Mouse (Mus musculus): ENCODE results near the gene Susd6.

Gene Susd6

DNA sequence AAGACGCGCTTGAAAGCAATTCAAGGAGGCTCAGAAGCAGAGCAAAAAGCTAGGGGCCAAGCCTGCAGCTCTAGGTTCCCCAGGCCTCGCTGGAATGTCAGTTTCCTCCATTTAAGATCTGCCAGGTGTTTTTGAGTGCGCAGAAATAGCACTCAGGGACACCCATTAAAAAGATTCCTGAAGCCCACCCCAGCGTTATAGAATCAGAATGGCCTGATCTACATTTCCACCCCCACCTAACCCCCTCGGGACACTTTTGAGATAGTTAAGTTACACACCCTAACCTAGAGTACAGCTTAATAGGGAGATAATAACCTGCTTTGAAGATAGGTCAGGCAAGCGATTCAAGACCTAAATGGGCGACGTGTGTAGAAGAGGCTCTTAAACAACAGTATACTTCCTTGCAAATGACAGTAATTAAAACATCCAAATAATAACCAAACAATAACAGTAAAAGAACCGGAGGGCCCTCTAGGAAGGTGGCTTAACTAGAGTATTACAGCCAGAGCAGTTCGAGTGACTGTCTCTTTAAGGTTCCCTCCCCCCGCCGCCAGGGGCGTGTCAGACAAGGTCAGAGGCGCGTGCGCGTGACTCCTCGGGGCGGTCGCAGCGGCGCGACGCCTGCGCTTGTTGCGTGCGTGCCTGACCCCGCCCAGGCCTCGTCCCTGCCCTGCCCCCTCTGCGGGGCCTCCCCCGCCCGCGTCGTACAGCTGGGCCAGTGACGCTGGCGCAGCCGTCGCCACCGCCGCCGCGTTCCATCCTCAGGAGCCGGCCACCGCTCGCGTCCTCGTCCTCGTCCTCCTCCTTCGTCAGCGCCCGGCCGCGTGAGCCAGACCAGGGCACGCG is at the start of gene Susd6:
Gene Susd6, plus strand, starts transcription at position 662 of the 846 bp plus-strand sequence.
- peak; percentile 87 for ATAC-seq (ENCODE audit: insufficient number of reproducible peaks, low FRiP score, low TSS enrichment)

GRCm38 (mm10) chr12:80744614-80745013 is 45.7 kb upstream of the Susd6 start:
- no peak for ATAC-seq (ENCODE audit: insufficient number of reproducible peaks, low FRiP score, low TSS enrichment)

- no peak for ATAC-seq (ENCODE audit: insufficient number of reproducible peaks, low FRiP score, low TSS enrichment)
These were observed 44.1 kb upstream of the Susd6 start for GRCm38 (mm10) chr12:80746031-80746813.

- ATAC-seq (ENCODE audit: insufficient number of reproducible peaks, low FRiP score, low TSS enrichment), result no peak
These were observed 38.8 kb upstream of the Susd6 start for GRCm38 (mm10) chr12:80751556-80751955.

DNA sequence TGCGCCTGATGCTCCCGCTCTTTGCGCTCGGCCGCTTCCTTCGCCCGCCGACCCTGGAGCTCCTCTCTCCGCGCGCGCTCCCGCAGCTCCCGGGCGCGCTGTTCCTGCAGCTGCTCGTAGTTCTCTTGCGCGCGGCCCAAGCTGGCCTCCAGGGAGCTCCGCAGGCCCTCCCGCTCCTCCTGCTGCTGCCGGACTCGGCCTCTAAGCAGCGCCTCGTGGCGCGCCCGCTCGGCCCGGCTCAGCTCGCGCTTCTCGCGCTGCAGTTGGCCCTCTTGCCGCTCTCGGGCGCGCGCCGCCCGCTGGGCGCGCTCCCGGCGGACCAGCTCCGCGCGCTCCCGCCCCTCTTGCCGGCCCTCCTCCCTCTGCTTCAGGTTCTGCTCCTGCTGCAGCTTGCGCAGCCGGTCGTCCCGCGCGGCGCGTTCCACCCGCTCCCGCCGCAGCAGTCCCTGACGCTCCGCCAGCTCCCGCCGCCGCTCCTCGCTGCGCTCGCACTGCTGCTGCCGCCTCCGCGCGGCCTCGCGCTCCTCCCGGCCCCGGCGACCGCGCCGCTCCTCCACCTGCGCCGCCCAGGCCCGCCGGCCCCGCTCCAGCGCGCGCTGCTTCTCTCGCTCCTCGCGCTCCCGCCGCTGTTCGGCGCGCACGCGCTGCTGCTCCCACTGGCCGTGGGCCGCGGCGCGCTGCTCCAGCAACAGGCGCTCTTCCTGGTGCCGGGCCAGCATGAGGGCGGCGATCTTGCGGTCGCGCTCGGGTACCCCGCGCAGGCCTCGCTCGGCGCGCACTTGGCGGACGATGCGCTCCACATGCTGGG is 32.4 kb upstream of the Susd6 start:
- 0 out of 2 replicates have a peak, but pooled peaks have one; percentile 13 for ATAC-seq (ENCODE audit: insufficient number of reproducible peaks, low FRiP score, low TSS enrichment)

- no peak for ATAC-seq (ENCODE audit: insufficient number of reproducible peaks, low FRiP score, low TSS enrichment)
These were observed 31.5 kb upstream of the Susd6 start for GRCm38 (mm10) chr12:80758559-80759386.

GRCm38 (mm10) chr12:80759387-80759712 is 31.0 kb upstream of the Susd6 start:
- no peak for ATAC-seq (ENCODE audit: insufficient number of reproducible peaks, low FRiP score, low TSS enrichment)

DNA sequence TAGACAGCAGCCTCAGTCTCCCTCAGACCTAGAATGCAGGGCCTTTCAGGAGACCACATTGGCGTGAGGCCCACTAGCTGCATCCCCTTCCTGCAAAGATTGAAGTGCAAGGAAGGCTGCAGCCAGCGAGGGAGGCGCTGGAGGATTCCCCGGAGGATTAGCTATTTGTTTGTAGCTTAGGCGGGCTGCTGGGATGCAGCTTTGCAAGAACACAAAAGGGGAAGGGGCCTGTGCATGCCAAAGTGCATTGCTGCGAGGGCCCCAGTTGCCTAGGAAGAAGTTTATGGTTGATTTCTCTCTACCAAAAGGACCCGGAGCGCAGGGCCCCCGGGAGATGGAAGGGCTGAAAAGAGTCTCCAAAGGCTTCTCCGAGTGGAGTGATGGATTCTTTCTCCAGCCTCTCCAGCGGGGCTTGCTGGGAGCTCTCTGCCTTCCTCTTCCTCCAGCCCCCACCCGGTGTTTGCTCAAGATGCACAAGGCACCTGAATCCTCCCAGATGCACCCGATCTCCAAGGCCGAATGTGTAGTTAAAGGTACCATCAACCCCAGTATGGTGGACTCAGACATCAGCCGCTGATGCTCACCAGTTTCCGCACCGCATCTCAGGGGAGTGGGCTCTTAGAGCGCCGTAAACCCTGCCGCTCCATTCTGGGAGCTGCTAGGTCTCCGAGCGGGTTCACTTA is 30.5 kb upstream of the Susd6 start:
- peak; percentile 18 for ATAC-seq (ENCODE audit: insufficient number of reproducible peaks, low FRiP score, low TSS enrichment)

DNA sequence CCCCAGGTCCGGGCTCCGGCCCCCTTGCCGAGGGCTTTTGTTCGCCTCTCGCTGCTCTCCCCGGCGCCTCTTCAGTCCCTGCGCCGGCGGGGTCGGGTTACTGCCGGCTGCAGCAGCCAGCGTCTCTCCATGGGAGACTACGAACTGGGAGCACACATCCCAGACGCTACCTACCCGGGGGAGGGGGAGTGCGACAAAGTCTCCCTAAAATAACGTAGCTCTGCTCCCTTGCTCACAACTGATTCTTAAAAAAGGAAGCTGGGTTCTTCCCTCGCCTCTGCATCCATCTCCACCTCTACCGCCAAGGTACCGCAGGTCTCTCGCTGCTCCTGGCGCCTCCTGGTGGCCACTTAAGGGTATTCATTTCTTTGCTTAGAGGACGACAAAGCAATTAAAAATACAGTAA is 29.9 kb upstream of the Susd6 start, which contains the start of gene Ccdc177:
Gene Ccdc177, minus strand, starts transcription at position 292 of the 406 bp plus-strand sequence.
- peak; percentile 72 for ATAC-seq (ENCODE audit: insufficient number of reproducible peaks, low FRiP score, low TSS enrichment)

GRCm38 (mm10) chr12:80762982-80763381 is 27.3 kb upstream of the Susd6 start:
- no peak for ATAC-seq (ENCODE audit: insufficient number of reproducible peaks, low FRiP score, low TSS enrichment)

GRCm38 (mm10) chr12:80764116-80764515 is 26.2 kb upstream of the Susd6 start:
- no peak for ATAC-seq (ENCODE audit: insufficient number of reproducible peaks, low FRiP score, low TSS enrichment)

DNA sequence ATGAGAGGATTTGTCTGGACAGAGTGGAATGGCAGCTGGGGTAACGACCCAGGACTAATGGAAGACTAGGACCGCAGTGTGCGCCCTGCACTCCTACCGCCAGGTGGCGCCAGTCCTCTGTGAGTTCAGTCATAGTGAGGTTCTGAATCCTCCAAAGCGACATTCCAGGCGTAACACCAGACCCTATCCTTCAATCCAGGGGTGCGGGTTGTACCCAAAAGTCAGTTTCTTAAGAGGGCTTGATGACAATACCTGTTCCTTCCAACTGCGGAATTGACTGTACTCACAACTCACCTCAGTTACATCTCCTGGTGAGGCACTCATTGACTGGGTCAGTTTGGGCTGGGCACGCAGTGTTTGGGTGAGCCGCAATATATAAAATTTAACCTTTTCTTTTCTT is 20.6 kb upstream of the Susd6 start:
- peak; percentile 94 for ATAC-seq (ENCODE audit: insufficient number of reproducible peaks, low FRiP score, low TSS enrichment)

DNA sequence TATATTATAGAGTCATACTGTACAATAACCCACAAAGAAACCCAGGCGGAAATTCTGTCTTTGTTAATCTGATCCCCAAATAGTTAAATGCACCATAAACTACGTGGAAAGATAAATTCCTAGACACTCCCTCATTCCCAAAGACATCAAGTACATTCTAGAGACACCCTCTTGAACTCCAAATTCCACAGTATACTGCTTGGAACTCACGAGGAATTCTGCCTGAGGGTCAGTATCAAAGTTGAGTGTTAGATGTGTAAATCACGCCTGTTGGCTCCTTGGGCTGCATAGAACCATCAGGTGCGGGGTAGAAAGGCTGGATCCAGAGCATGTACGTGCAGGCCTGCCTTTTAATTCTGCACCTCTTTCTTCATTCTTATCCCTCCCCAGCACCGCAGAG is 15.5 kb upstream of the Susd6 start:
- ATAC-seq (ENCODE audit: insufficient number of reproducible peaks, low FRiP score, low TSS enrichment), result no peak

DNA sequence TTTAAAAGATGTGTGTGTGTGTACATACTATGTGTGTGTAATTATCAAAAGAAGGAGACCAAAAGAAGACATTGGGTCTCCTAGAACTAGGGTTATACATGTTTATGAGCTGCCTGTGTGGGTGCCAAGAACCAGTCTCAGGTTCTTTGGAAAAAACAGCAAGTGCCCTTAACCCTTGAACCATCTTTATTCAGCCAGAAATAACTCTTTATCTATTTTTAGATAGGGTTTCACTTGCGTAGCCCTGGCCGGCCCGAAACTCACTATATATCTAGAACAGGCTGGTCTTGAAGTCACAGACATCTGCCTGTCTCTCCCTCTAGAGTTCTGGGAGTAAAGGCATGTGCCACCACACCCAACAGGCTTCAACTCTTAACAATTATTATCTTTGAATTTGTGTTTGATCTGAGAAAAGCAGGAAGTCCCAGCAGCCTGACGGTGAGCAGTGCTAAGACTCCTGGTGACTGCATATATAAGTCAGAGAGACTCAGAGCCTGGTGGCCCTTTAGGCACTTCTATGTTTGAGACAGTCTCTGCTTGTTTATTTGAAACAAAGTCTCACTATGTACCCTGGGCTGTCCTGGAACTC is 14.2 kb upstream of the Susd6 start:
- ATAC-seq (ENCODE audit: insufficient number of reproducible peaks, low FRiP score, low TSS enrichment), result no peak

DNA sequence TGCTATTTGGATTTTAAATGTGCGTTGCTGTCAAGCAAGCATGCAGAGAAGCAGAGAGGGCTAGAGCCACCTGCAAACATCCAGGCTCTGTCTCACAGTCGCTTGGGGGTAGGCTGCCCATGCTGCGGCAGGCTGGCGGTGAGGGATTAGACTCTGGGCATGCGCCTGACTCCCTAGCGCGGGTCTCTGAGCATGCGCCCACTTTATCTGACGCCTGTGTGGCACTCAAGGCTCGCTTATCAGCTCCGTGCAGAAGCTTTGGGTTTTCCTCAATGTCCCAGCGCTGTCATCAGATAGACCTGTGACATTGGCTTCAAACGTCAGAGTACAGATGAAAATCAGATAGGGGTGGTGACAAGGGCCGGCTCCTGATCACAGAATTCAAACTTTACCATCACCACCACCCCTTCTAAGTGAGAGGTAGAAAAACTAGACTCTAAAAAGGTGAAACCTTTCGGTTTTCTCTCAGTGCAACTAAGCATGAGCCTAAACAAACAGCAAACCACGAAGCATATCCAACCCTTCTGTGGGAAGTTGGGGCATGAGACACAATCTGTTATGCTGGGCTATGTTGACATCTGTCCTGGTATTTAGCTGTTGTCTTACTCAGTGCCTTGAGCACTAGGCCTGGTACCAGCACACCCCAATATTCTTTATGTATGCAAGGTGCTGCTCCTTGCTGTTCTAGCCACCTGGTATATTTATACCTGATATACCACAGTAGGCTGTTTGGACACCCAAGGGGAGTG is 11.9 kb upstream of the Susd6 start:
- no peak for ATAC-seq (ENCODE audit: insufficient number of reproducible peaks, low FRiP score, low TSS enrichment)

- no peak for ATAC-seq (ENCODE audit: insufficient number of reproducible peaks, low FRiP score, low TSS enrichment)
These were observed 10.6 kb upstream of the Susd6 start for GRCm38 (mm10) chr12:80779760-80780159.

- no peak for ATAC-seq (ENCODE audit: insufficient number of reproducible peaks, low FRiP score, low TSS enrichment)
These were observed 8.1 kb upstream of the Susd6 start for GRCm38 (mm10) chr12:80782190-80782589.

DNA sequence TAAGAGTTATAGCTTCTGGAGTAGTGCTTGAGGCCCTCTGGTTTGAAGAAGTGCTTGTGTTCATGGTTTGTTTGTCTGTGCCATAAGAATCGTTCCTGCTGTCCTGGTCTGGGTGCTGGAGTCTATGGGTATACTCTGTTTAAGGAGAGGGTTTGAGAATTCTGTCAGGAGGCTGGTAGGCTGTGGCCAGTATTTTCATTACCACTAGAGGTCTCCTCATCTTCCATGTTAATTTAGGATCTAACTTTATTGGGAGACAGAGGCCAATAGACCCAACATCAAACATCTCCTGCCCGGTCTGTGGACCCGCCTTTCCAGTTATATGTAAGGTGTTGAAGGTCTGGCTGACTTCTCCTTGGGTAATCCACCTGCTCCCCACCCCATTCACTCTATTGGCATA is 7.4 kb upstream of the Susd6 start:
- ATAC-seq (ENCODE audit: insufficient number of reproducible peaks, low FRiP score, low TSS enrichment), result no peak
